In genomic region chr12:85347196-85347595, GRCm38 (mm10) we compare ENCODE assay signal across 16 mouse cellular contexts. TPM values are rescaled to one million over a fixed set of nuclear protein-coding genes. Genes with fewer than 3 reads are reported as not detected.
DNase-seq lines count a peak whose midpoint lies in the region; ATAC-seq and TF ChIP-seq lines count a peak whose summit lies in the region.
"Had no signal": no experiment of that assay in that cellular context is flagged by ENCODE, and none has a peak within 500 bp of the region (broad histone marks: within the 10 kb centered on the region; RNA-seq: fewer than 3 reads in every experiment).

No protein-coding gene starts in this region.

- H3ac ChIP-seq in C2C12 (ENCODE audit: control insufficient read depth, insufficient read length, low read depth) = peak overlapping the region; percentile 33

- no peaks in the 10 kb centered on the region; the same call in 1 of the 2 replicates for H3K79me2 ChIP-seq in liver, adult 2 months (ENCODE audit: control insufficient read depth, insufficient read depth, low read length)
- peaks cover 33% of the 10 kb centered on the region for H3K79me2 ChIP-seq in C2C12 (ENCODE audit: control insufficient read depth, insufficient read depth)

- TF ChIP-seq POLR2A in liver, adult 2 months (IDR thresholded peaks at IDR 0.05; ENCODE audit: extremely low read depth, insufficient read depth, low read length) = no peak

- H3K4me2 ChIP-seq in heart, embryonic 13.5 days = no peak overlapping the region
- no peak overlapping the region for H3K4me2 ChIP-seq in liver, embryonic 11.5 days
- no peak overlapping the region for H3K4me2 ChIP-seq in embryonic facial prominence, embryonic 15.5 days (replicated peaks)
- H3K4me2 ChIP-seq: forebrain, embryonic 15.5 days; midbrain, embryonic 12.5 days had no signal

- TF ChIP-seq CTCF in liver, adult 2 months (IDR thresholded peaks at IDR 0.05; ENCODE audit: low read depth, low read length) = no peak
- TF ChIP-seq CTCF in C2C12 (IDR thresholded peaks at IDR 0.05; ENCODE audit: control insufficient read depth, insufficient read depth, insufficient read length) = no peak

- ATAC-seq in heart, embryonic 13.5 days (ENCODE audit: extremely low read depth, insufficient number of reproducible peaks, low FRiP score, low TSS enrichment) = no peak
- no peak for ATAC-seq in liver, embryonic 11.5 days (replicated peaks; ENCODE audit: low FRiP score)
- no peak for ATAC-seq in embryonic facial prominence, embryonic 15.5 days (ENCODE audit: insufficient number of reproducible peaks, low FRiP score, low TSS enrichment, low read depth)
- ATAC-seq: forebrain, embryonic 15.5 days had no signal

- H3K4me3 ChIP-seq in heart, embryonic 13.5 days = no peak overlapping the region
- H3K4me3 ChIP-seq in liver, adult 2 months (ENCODE audit: insufficient read depth, low read depth, low read length) = no peak overlapping the region
- no peak overlapping the region for H3K4me3 ChIP-seq in liver, embryonic 11.5 days (ENCODE audit: low read depth, low read length)
- no peak overlapping the region for H3K4me3 ChIP-seq in C2C12 (ENCODE audit: insufficient read depth, poor library complexity, severe bottlenecking)
- H3K4me3 ChIP-seq in embryonic facial prominence, embryonic 15.5 days (replicated peaks) = no peak overlapping the region
- H3K4me3 ChIP-seq: forebrain, embryonic 15.5 days; midbrain, embryonic 12.5 days had no signal

- peaks cover 60% of the 10 kb centered on the region for H3K36me3 ChIP-seq in heart, embryonic 13.5 days
- peaks cover 23% of the 10 kb centered on the region for H3K36me3 ChIP-seq in liver, adult 2 months (ENCODE audit: control insufficient read depth, insufficient read depth, low read length)
- H3K36me3 ChIP-seq in liver, embryonic 11.5 days (ENCODE audit: control insufficient read depth, insufficient read depth, low read length) = peaks cover 13% of the 10 kb centered on the region; the same call in 1 of the 2 replicates
- H3K36me3 ChIP-seq in C2C12 (ENCODE audit: control insufficient read depth, insufficient read depth) = peaks cover 40% of the 10 kb centered on the region
- peaks cover 32% of the 10 kb centered on the region for H3K36me3 ChIP-seq in embryonic facial prominence, embryonic 15.5 days

- intact Hi-C loops in heart, postnatal 14 days (cut with DNase I) = loop anchor here (5.0 kb wide), 1 partner anchor 35 kb away; no protein-coding TSS in a partner anchor

- 0 out of 2 replicates have a peak overlapping the region, but pooled peaks have one; percentile 36 for H3K27ac ChIP-seq in heart, embryonic 13.5 days (replicated peaks)
- peak overlapping the region; percentile 22 for H3K27ac ChIP-seq in liver, adult 2 months (replicated peaks; ENCODE audit: insufficient read depth, low read depth, low read length)
- H3K27ac ChIP-seq in liver, embryonic 11.5 days (ENCODE audit: low read depth, low read length) = no peak overlapping the region
- H3K27ac ChIP-seq in embryonic facial prominence, embryonic 15.5 days (replicated peaks) = 0 out of 2 replicates have a peak overlapping the region, but pooled peaks have one; percentile 7
- H3K27ac ChIP-seq: forebrain, embryonic 15.5 days; midbrain, embryonic 12.5 days had no signal

- H3K27me3 ChIP-seq in heart, embryonic 13.5 days (replicated peaks) = no peaks in the 10 kb centered on the region
- H3K27me3 ChIP-seq in liver, adult 2 months (ENCODE audit: control insufficient read depth, insufficient read depth, low read length) = no peaks in the 10 kb centered on the region
- no peaks in the 10 kb centered on the region for H3K27me3 ChIP-seq in liver, embryonic 11.5 days (replicated peaks; ENCODE audit: control insufficient read depth, insufficient read depth, low read length)
- H3K27me3 ChIP-seq in C2C12 (ENCODE audit: control insufficient read depth, insufficient read depth, insufficient read length) = no peaks in the 10 kb centered on the region
- H3K27me3 ChIP-seq in embryonic facial prominence, embryonic 15.5 days = no peaks in the 10 kb centered on the region
- H3K27me3 ChIP-seq: forebrain, embryonic 15.5 days; midbrain, embryonic 12.5 days had no signal

- H3K9ac ChIP-seq in heart, embryonic 13.5 days = no peak overlapping the region
- H3K9ac ChIP-seq in liver, adult 2 months (ENCODE audit: low read depth, low read length) = no peak overlapping the region
- H3K9ac ChIP-seq in liver, embryonic 11.5 days (ENCODE audit: low read depth, low read length) = no peak overlapping the region
- H3K9ac ChIP-seq in embryonic facial prominence, embryonic 15.5 days = no peak overlapping the region
- H3K9ac ChIP-seq: forebrain, embryonic 15.5 days; midbrain, embryonic 12.5 days had no signal

- H3K79me3 ChIP-seq in C2C12 (ENCODE audit: low read depth) = peaks cover 3% of the 10 kb centered on the region

- H3K4me1 ChIP-seq in heart, embryonic 13.5 days = peaks cover 36% of the 10 kb centered on the region
- peaks cover 10% of the 10 kb centered on the region for H3K4me1 ChIP-seq in liver, adult 2 months (ENCODE audit: control insufficient read depth, insufficient read depth, low read length)
- H3K4me1 ChIP-seq in liver, embryonic 11.5 days (replicated peaks; ENCODE audit: control insufficient read depth, insufficient read depth, low read length) = peaks cover 5% of the 10 kb centered on the region; the same call in 1 of the 2 replicates
- H3K4me1 ChIP-seq in embryonic facial prominence, embryonic 15.5 days = peaks cover 13% of the 10 kb centered on the region

- no peaks in the 10 kb centered on the region for H3K9me3 ChIP-seq in heart, embryonic 13.5 days
- no peaks in the 10 kb centered on the region for H3K9me3 ChIP-seq in liver, embryonic 11.5 days (ENCODE audit: control insufficient read depth, low read length)
- no peaks in the 10 kb centered on the region for H3K9me3 ChIP-seq in embryonic facial prominence, embryonic 15.5 days (replicated peaks)
- H3K9me3 ChIP-seq: forebrain, embryonic 15.5 days; midbrain, embryonic 12.5 days had no signal

- no peak for DNase-seq in heart, postnatal 14 days
- DNase-seq in liver, adult 2 months (ENCODE audit: extremely low read depth, low read depth, low spot score) = peak; percentile 63
- no peak for DNase-seq in liver, embryonic 11.5 days (ENCODE audit: low spot score)
- DNase-seq in left cerebral cortex, adult 8-10 months (ENCODE audit: low spot score in 2 of 2) = no peak
- DNase-seq in frontal cortex, postnatal 25 days (ENCODE audit: low spot score in 2 of 2) = no peak
- DNase-seq: B cell, adult 2 months; cerebellum, adult 18-20 months; layer of hippocampus, postnatal 36 days; left cerebral cortex, postnatal 4 days; lung, postnatal 36 days; right cerebral cortex, postnatal 4 days had no signal

- 79% methylated on average over 3 of the region's 3 CpGs for WGBS in heart, embryonic 13.5 days
- WGBS in liver, adult 2 months = 42% methylated on average over 3 of the region's 3 CpGs
- 81% methylated on average over 3 of the region's 3 CpGs for WGBS in liver, embryonic 11.5 days
- 78% methylated on average over 3 of the region's 3 CpGs for WGBS in embryonic facial prominence, embryonic 15.5 days

TF ChIP-seq in C2C12, 6 proteins besides CTCF, POLR2A, EP300 and RAD21 (continues in another document):
- TF ChIP-seq USF1 (IDR thresholded peaks at IDR 0.05; ENCODE audit: low read depth) (no peak), FOSL1 (IDR thresholded peaks at IDR 0.05; ENCODE audit: insufficient read depth, low read length, poor library complexity, severe bottlenecking) (no peak), MYOG (IDR thresholded peaks at IDR 0.05; ENCODE audit: control insufficient read depth, extremely low read depth, insufficient read length) (no peak), MYOD1 (IDR thresholded peaks at IDR 0.05; ENCODE audit: control insufficient read depth, insufficient read length, low read depth) (no peak)

RNA-seq across cellular contexts. Expression of gene Nek9, which starts 8.0 kb away (rescaled TPM):
- 18.5 and 19.2 TPM in 2 replicates for polyA plus RNA-seq in heart, embryonic 13.5 days (2015; fragmentation: Nextera tagmentation; extraction: Ambion mirVana)
- 10 to 100 TPM; 75.6 to 75.8 TPM for total RNA-seq in heart, postnatal 14 days (2021)
- 17.0 and 19.1 TPM in 2 replicates for total RNA-seq in liver, adult 2 months (2014; rRNA removed)
- 13.7 and 14.0 TPM in 2 replicates for polyA plus RNA-seq in liver, adult 2 months (2012; rRNA removed)
- 7.2 and 9.4 TPM in 2 replicates for polyA plus RNA-seq in liver, embryonic 11.5 days (2014; fragmentation: Nextera tagmentation; extraction: Ambion mirVana)
- polyA plus RNA-seq in C2C12 (2012; fragmentation: generic; extraction: Trizol) = 28.4 TPM
- 23.9 and 25.4 TPM in 2 replicates for polyA plus RNA-seq in embryonic facial prominence, embryonic 15.5 days (2015; fragmentation: Nextera tagmentation; extraction: Ambion mirVana)
- 10 to 100 TPM; 37.2 to 40.5 (median 38.7) TPM for total RNA-seq in left cerebral cortex, adult 8-10 months (2022)

RNA-seq across cellular contexts. Expression of gene Tmed10, which starts 27.5 kb away (rescaled TPM):
- 279 and 292 TPM in 2 replicates for polyA plus RNA-seq in heart, embryonic 13.5 days (2015; fragmentation: Nextera tagmentation; extraction: Ambion mirVana)
- total RNA-seq in heart, postnatal 14 days (2021) = 100 to 1,000 TPM; 150 to 157 TPM
- total RNA-seq in liver, adult 2 months (2014; rRNA removed) = 44.3 and 57.3 TPM in 2 replicates
- polyA plus RNA-seq in liver, adult 2 months (2012; rRNA removed) = 151 and 152 TPM in 2 replicates
- 271 and 278 TPM in 2 replicates for polyA plus RNA-seq in liver, embryonic 11.5 days (2014; fragmentation: Nextera tagmentation; extraction: Ambion mirVana)
- 174 TPM for polyA plus RNA-seq in C2C12 (2012; fragmentation: generic; extraction: Trizol)
- polyA plus RNA-seq in embryonic facial prominence, embryonic 15.5 days (2015; fragmentation: Nextera tagmentation; extraction: Ambion mirVana) = 322 and 334 TPM in 2 replicates
- 100 to 1,000 TPM; 169 to 181 (median 175) TPM for total RNA-seq in left cerebral cortex, adult 8-10 months (2022)

RNA-seq across cellular contexts. Expression of gene Zc2hc1c, which starts 58.8 kb away (rescaled TPM):
- 0.55 and 0.62 TPM in 2 replicates for polyA plus RNA-seq in heart, embryonic 13.5 days (2015; fragmentation: Nextera tagmentation; extraction: Ambion mirVana)
- total RNA-seq in heart, postnatal 14 days (2021) = 1 to 10 TPM; 1.5 to 2.2 TPM
- total RNA-seq in liver, adult 2 months (2014; rRNA removed) = 0.87 and 0.92 TPM in 2 replicates
- polyA plus RNA-seq in liver, adult 2 months (2012; rRNA removed) = 0.48 and 0.57 TPM in 2 replicates
- polyA plus RNA-seq in liver, embryonic 11.5 days (2014; fragmentation: Nextera tagmentation; extraction: Ambion mirVana) = 0.43 and 0.49 TPM in 2 replicates
- 0.75 TPM for polyA plus RNA-seq in C2C12 (2012; fragmentation: generic; extraction: Trizol)
- polyA plus RNA-seq in embryonic facial prominence, embryonic 15.5 days (2015; fragmentation: Nextera tagmentation; extraction: Ambion mirVana) = 1.7 and 2.4 TPM in 2 replicates
- total RNA-seq in left cerebral cortex, adult 8-10 months (2022) = 1 to 10 TPM; 2.6 to 3.3 (median 3.0) TPM

RNA-seq across cellular contexts. Expression of gene Acyp1, which starts 59.0 kb away (rescaled TPM):
- polyA plus RNA-seq in heart, embryonic 13.5 days (2015; fragmentation: Nextera tagmentation; extraction: Ambion mirVana) = 59.2 and 66.6 TPM in 2 replicates
- total RNA-seq in heart, postnatal 14 days (2021) = 10 to 100 TPM; 19.2 to 20.3 TPM
- total RNA-seq in liver, adult 2 months (2014; rRNA removed) = 11.5 and 20.0 TPM in 2 replicates
- 8.9 and 9.4 TPM in 2 replicates for polyA plus RNA-seq in liver, adult 2 months (2012; rRNA removed)
- 88.3 and 92.2 TPM in 2 replicates for polyA plus RNA-seq in liver, embryonic 11.5 days (2014; fragmentation: Nextera tagmentation; extraction: Ambion mirVana)
- polyA plus RNA-seq in C2C12 (2012; fragmentation: generic; extraction: Trizol) = 17.1 TPM
- 50.8 and 60.2 TPM in 2 replicates for polyA plus RNA-seq in embryonic facial prominence, embryonic 15.5 days (2015; fragmentation: Nextera tagmentation; extraction: Ambion mirVana)
- 10 to 100 TPM; 28.9 to 36.7 (median 30.1) TPM for total RNA-seq in left cerebral cortex, adult 8-10 months (2022)
